Mouse (Mus musculus) CH12.LX (cell line): ENCODE data around the gene Myo1c. TPM values are rescaled to one million over a fixed set of nuclear protein-coding genes. Genes with fewer than 3 reads are reported as not detected.

ENCODE experiments used
- DNase-seq: peaks from one replicate; pipeline ENCODE4 v3.0.0-alpha.2; 2013; ENCODE audit errors: extremely low read depth
- H3K27ac ChIP-seq: 2 replicates; pipeline ENCODE4 v1.5.1; 2012; ENCODE audit warnings: low read depth, mild to moderate bottlenecking, control low read depth, moderate library complexity; ENCODE audit not compliant: insufficient read depth
- H3K27me3 ChIP-seq: replicated peaks from 2 replicates; pipeline ENCODE3; 2012; ENCODE audit warnings: inconsistent platforms
- H3K36me3 ChIP-seq, 2 experiments: replicated peaks in 1 of 2; 2 replicates each; pipeline versions ENCODE3 to v1.6.1; 2012; ENCODE audit warnings: inconsistent platforms in 1 of 2, low read length in 1 of 2, mild to moderate bottlenecking in 1 of 2, mixed read lengths in 1 of 2, moderate library complexity in 1 of 2; ENCODE audit not compliant: control insufficient read depth in 1 of 2, insufficient read depth in 1 of 2
- H3K4me1 ChIP-seq, 2 experiments: 2 replicates each; pipeline ENCODE4 v1.6.1; 2012; ENCODE audit warnings: inconsistent platforms in 1 of 2, moderate library complexity in 1 of 2; ENCODE audit not compliant: insufficient read depth in 2 of 2, control insufficient read depth in 1 of 2
- H3K4me2 ChIP-seq: 2 replicates; pipeline ENCODE4 v1.6.1; 2012; ENCODE audit warnings: low read depth, mild to moderate bottlenecking, control low read depth; ENCODE audit not compliant: poor library complexity, insufficient read depth, severe bottlenecking
- H3K4me3 ChIP-seq, 3 experiments: fragments of 150-350 bp in 1 of 3; sonication (generic) in 1 of 3; replicated peaks in 1 of 3; 2 replicates each; pipeline versions ENCODE3 to v1.5.1; 2011 to 2012; ENCODE audit warnings: low read depth in 2 of 3, low read length in 2 of 3, mild to moderate bottlenecking in 2 of 3, moderate library complexity in 2 of 3, control low read depth in 1 of 3, improper control_type of control experiment in 1 of 3, inconsistent platforms in 1 of 3, mixed read lengths in 1 of 3; ENCODE audit not compliant: poor library complexity in 1 of 3
- H3K79me2 ChIP-seq: replicated peaks from 2 replicates; pipeline ENCODE4 v1.6.1; 2012; ENCODE audit warnings: mild to moderate bottlenecking, moderate library complexity; ENCODE audit not compliant: control insufficient read depth, poor library complexity, insufficient read depth, severe bottlenecking; ENCODE audit errors: extremely low read depth
- H3K9ac ChIP-seq: 2 replicates; pipeline ENCODE4 v1.6.1; 2012; ENCODE audit warnings: low read depth, mild to moderate bottlenecking, control low read depth, moderate library complexity; ENCODE audit not compliant: insufficient read depth
- H3K9me3 ChIP-seq: replicated peaks from 2 replicates; pipeline ENCODE3; 2012; ENCODE audit warnings: low read length, inconsistent platforms, mixed read lengths
- CHD1 ChIP-seq: IDR thresholded peaks from 2 replicates; pipeline ENCODE4 v1.6.1; 2012; ENCODE audit warnings: low read depth, low read length, improper control_type of control experiment, inconsistent platforms
- CHD2 ChIP-seq: IDR thresholded peaks from 2 replicates; pipeline ENCODE4 v1.6.1; 2011; ENCODE audit warnings: low read length, improper control_type of control experiment
- CTCF ChIP-seq, 2 experiments: IDR thresholded peaks in 1 of 2; conservative IDR thresholded peaks in 1 of 2; 2 replicates each; pipeline ENCODE4 v1.5.1; 2011 to 2012; ENCODE audit warnings: low read depth in 2 of 2, low read length in 2 of 2, improper control_type of control experiment in 1 of 2, inconsistent platforms in 1 of 2, mild to moderate bottlenecking in 1 of 2, moderate library complexity in 1 of 2
- E2F4 ChIP-seq: IDR thresholded peaks from 2 replicates; pipeline ENCODE4 v1.6.1; 2011; ENCODE audit warnings: low read depth, low read length, improper control_type of control experiment; ENCODE audit not compliant: insufficient replicate concordance
- ELF1 ChIP-seq: IDR thresholded peaks from 2 replicates; pipeline ENCODE4 v1.6.1; 2014; ENCODE audit warnings: low read depth, mild to moderate bottlenecking, inconsistent platforms, low read length, improper control_type of control experiment
- EP300 ChIP-seq: IDR thresholded peaks from 2 replicates; pipeline ENCODE4 v1.6.1; 2011; ENCODE audit warnings: low read length, improper control_type of control experiment
- ETS1 ChIP-seq: conservative IDR thresholded peaks from 2 replicates; pipeline ENCODE4 v1.6.1; 2012; ENCODE audit warnings: low read depth, mild to moderate bottlenecking, inconsistent platforms, low read length, improper control_type of control experiment, moderate library complexity
- GABPA ChIP-seq: IDR thresholded peaks from 2 replicates; pipeline ENCODE4 v1.6.1; 2012; ENCODE audit warnings: low read depth, low read length, improper control_type of control experiment, inconsistent platforms; ENCODE audit not compliant: insufficient replicate concordance
- HCFC1 ChIP-seq: IDR thresholded peaks from 2 replicates; pipeline ENCODE4 v1.6.1; 2012; ENCODE audit warnings: low read depth, mild to moderate bottlenecking, inconsistent platforms, low read length, improper control_type of control experiment
- IRF4 ChIP-seq: IDR thresholded peaks from 2 replicates; pipeline ENCODE4 v1.6.1; 2014; ENCODE audit warnings: low read depth, mild to moderate bottlenecking, inconsistent platforms, low read length, improper control_type of control experiment
- JUND ChIP-seq: conservative IDR thresholded peaks from 2 replicates; pipeline ENCODE4 v1.6.1; 2011; ENCODE audit warnings: low read depth, low read length, improper control_type of control experiment
- MAFK ChIP-seq: IDR thresholded peaks from 2 replicates; pipeline ENCODE4 v1.6.1; 2011; ENCODE audit warnings: low read length, improper control_type of control experiment; ENCODE audit not compliant: insufficient replicate concordance
- MAX ChIP-seq: IDR thresholded peaks from 2 replicates; pipeline ENCODE4 v1.6.1; 2011; ENCODE audit warnings: low read length, improper control_type of control experiment
- MEF2A ChIP-seq: IDR thresholded peaks from 2 replicates; pipeline ENCODE4 v1.6.1; 2014; ENCODE audit warnings: low read depth, mild to moderate bottlenecking, inconsistent platforms, low read length, improper control_type of control experiment, borderline replicate concordance
- MXI1 ChIP-seq: IDR thresholded peaks from 2 replicates; pipeline ENCODE4 v1.6.1; 2011; ENCODE audit warnings: mild to moderate bottlenecking, low read depth, low read length, improper control_type of control experiment
- NELFE ChIP-seq: IDR thresholded peaks from 2 replicates; pipeline ENCODE4 v1.6.1; 2011; ENCODE audit warnings: low read depth, low read length, improper control_type of control experiment
- PAX5 ChIP-seq: IDR thresholded peaks from 2 replicates; pipeline ENCODE4 v1.6.1; 2012; ENCODE audit warnings: low read length, inconsistent platforms, mixed read lengths
- POLR2AphosphoS2 ChIP-seq: IDR thresholded peaks from 2 replicates; pipeline ENCODE4 v1.6.1; 2011; ENCODE audit warnings: low read depth, low read length, improper control_type of control experiment
- RAD21 ChIP-seq: IDR thresholded peaks from 2 replicates; pipeline ENCODE4 v1.6.1; 2011; ENCODE audit warnings: low read depth, mild to moderate bottlenecking, low read length, improper control_type of control experiment, moderate library complexity
- SMC3 ChIP-seq: IDR thresholded peaks from 2 replicates; pipeline ENCODE4 v1.6.1; 2011; ENCODE audit warnings: low read depth, low read length, improper control_type of control experiment
- TBP ChIP-seq: conservative IDR thresholded peaks from 2 replicates; pipeline ENCODE4 v1.6.1; 2011; ENCODE audit warnings: low read depth, low read length, improper control_type of control experiment
- TCF12 ChIP-seq: IDR thresholded peaks from 2 replicates; pipeline ENCODE4 v1.6.1; 2014; ENCODE audit warnings: low read depth, mild to moderate bottlenecking, inconsistent platforms, low read length, improper control_type of control experiment
- UBTF ChIP-seq: IDR thresholded peaks from 2 replicates; pipeline ENCODE4 v1.6.1; 2012; ENCODE audit warnings: low read depth, mild to moderate bottlenecking, inconsistent platforms, low read length, improper control_type of control experiment, moderate library complexity
- USF2 ChIP-seq: conservative IDR thresholded peaks from 2 replicates; pipeline ENCODE4 v1.6.1; 2011; ENCODE audit warnings: low read depth, low read length, improper control_type of control experiment
- ZC3H11A ChIP-seq: IDR thresholded peaks from 2 replicates; pipeline ENCODE4 v1.6.1; 2012; ENCODE audit warnings: low read depth, mild to moderate bottlenecking, inconsistent platforms, low read length, improper control_type of control experiment
- ZKSCAN1 ChIP-seq: IDR thresholded peaks from 2 replicates; pipeline ENCODE4 v1.6.1; 2012; ENCODE audit warnings: low read depth, inconsistent platforms, low read length, improper control_type of control experiment, borderline replicate concordance
- ZMIZ1 ChIP-seq: IDR thresholded peaks from 2 replicates; pipeline ENCODE4 v1.6.1; 2012; ENCODE audit warnings: low read depth, mild to moderate bottlenecking, inconsistent platforms, low read length, improper control_type of control experiment
- ZNF384 ChIP-seq: IDR thresholded peaks from 2 replicates; pipeline ENCODE4 v1.6.1; 2012; ENCODE audit warnings: low read depth, low read length, improper control_type of control experiment, inconsistent platforms
- dilution Hi-C: fragments of 300-500 bp; cut with MboI; formaldehyde crosslinking; loops from 2 replicates; pipeline ENCODE4 v1.14.3; 2020; ENCODE audit warnings: low sequenced_read_pairs; ENCODE audit not compliant: extremely low pct_unique_long_range_greater_than_20kb, extremely low pct_ligation_motif_present
- in situ Hi-C: fragments of 300-500 bp; cut with MboI; formaldehyde crosslinking; loops from 3 replicates; pipeline ENCODE4 v1.14.3; 2019; ENCODE audit warnings: low sequenced_read_pairs, low pct_ligation_motif_present, low pct_unique_long_range_greater_than_20kb, mixed read lengths
- polyA plus RNA-seq: library from polyadenylated mRNA; unstranded; fragments of >175 nt; gene quantifications from 2 replicates; pipeline ENCODE4 v1.2.1, GENCODE M21; 2012; ENCODE audit warnings: low read depth; ENCODE audit not compliant: insufficient read length
- total RNA-seq, 2 experiments: library from RNA; depleted of rRNA; stranded (reverse); fragments of 300-350 nt in 1 of 2; fragments of >200 nt in 1 of 2; gene quantifications; 2 replicates each; pipeline ENCODE4 v1.2.3; 2012 to 2014

Gene Myo1c
- total and polyA plus RNA-seq, 3 experiments, result 21.9 to 52.0 (median 41.1) TPM

GRCm38 (mm10) chr11:75655621-75656545, 5.6 kb downstream of the Myo1c start (continued):
- TF ChIP-seq UBTF (no peak), TCF12 (0 out of 2 replicates have a peak, but pooled peaks have one; percentile 44), PAX5 (no peak), ZNF384 (no peak), USF2 (no peak), POLR2AphosphoS2 (peak; percentile 38; the same call in 1 of the 2 replicates), MXI1 (peak; percentile 76; the same call in 1 of the 2 replicates), EP300 (no peak; the same call in 1 of the 2 replicates), ZKSCAN1 (no peak), ZC3H11A (no peak)

- DNase-seq, result peak; percentile 41
- TF ChIP-seq IRF4 (peak; percentile 4; the same call in 1 of the 2 replicates), ZKSCAN1 (no peak), E2F4 (no peak), ZMIZ1 (no peak), MXI1 (0 out of 2 replicates have a peak, but pooled peaks have one; percentile 25), CHD2 (no peak), ZNF384 (no peak), MAX (no peak), ETS1 (0 out of 2 replicates have a peak, but pooled peaks have one; percentile 13), JUND (no peak), TBP (no peak), ZC3H11A (no peak), GABPA (no peak), NELFE (no peak), RAD21 (no peak), EP300 (no peak), POLR2AphosphoS2 (no peak), MAFK (no peak), MEF2A (no peak), CHD1 (no peak), ELF1 (no peak), HCFC1 (no peak), SMC3 (no peak), CTCF (conservative IDR thresholded peaks at IDR 0.05 in 1 of 2, IDR thresholded peaks at IDR 0.05 in 1 of 2; ENCODE audit: low read depth in 2 of 2, low read length in 2 of 2) (no peak)
- Histone ChIP-seq H3K79me2 (peaks cover 27% of the 10 kb centered on the region), H3K27me3 (no peaks in the 10 kb centered on the region), H3K9me3 (no peaks in the 10 kb centered on the region), H3K4me2 (peak overlapping the region; percentile 90), H3K4me3 (peak overlapping the region; percentile 62 to 73 (median 71)), H3K4me1 (peaks cover 3 to 49% of the 10 kb centered on the region in 2 experiments; a peak in 3 of 4 replicates), H3K36me3 (peaks cover 44 to 51% of the 10 kb centered on the region in 2 experiments), H3K27ac (peak overlapping the region; percentile 98; the same call in 1 of the 2 replicates), H3K9ac (peak overlapping the region; percentile 86)
- dilution Hi-C loops, result no loop called here
- in situ Hi-C loops, result no loop called here
Observed at GRCm38 (mm10) chr11:75656621-75657590, 6.6 kb downstream of the Myo1c start.
